Mouse (Mus musculus) myocyte (in vitro differentiated cells): ENCODE data around the gene P2ry13.

Experiments used
- E2F4 ChIP-seq: IDR thresholded peaks from one replicate; pipeline ENCODE4 v1.6.1; 2011; ENCODE audit warnings: mild to moderate bottlenecking, control low read depth, moderate library complexity; ENCODE audit not compliant: insufficient read depth
- MAX ChIP-seq: IDR thresholded peaks from one replicate; pipeline ENCODE4 v1.6.1; 2011; ENCODE audit warnings: low read depth, mild to moderate bottlenecking, control low read depth
- POLR2A ChIP-seq: IDR thresholded peaks from one replicate; pipeline ENCODE4 v1.6.1; 2011; ENCODE audit warnings: low read depth, mild to moderate bottlenecking, control low read depth, moderate library complexity; ENCODE audit not compliant: insufficient read length
- USF1 ChIP-seq: IDR thresholded peaks from one replicate; pipeline ENCODE4 v1.6.1; 2011; ENCODE audit warnings: low read depth, mild to moderate bottlenecking, control low read depth, moderate library complexity

DNA sequence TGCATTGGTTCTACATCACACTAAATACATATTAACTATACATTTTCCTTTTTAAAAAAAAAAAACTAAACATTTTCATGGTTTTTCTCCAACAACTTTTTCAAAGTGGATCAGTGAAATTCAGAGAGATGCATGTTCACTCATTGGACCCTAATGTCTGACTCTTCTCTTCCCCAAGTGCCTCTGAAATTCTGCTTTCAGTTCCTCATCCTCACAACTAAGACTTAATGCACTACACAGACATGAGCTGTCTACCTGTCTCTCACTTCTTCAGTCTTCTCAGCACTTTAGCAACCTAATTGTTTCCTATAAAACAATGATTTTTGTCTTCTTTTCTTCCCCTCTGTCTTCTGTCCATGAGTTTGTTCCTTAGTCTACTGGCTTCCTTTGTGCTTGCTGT is 14.7 kb upstream of the P2ry13 start:
- TF ChIP-seq E2F4: no peak
- TF ChIP-seq POLR2A: no peak
- no peak for TF ChIP-seq USF1
- no peak for TF ChIP-seq MAX
